Mouse (Mus musculus) intestine, postnatal 0 days (tissue): Measurements from ENCODE around the gene Tnik. TPM values are rescaled to one million over a fixed set of nuclear protein-coding genes. Genes with fewer than 3 reads are reported as not detected.

ENCODE experiments used
- ATAC-seq: fragments of 200-750 bp; cut with Nextera tagmentation; 2 replicates; pipeline ENCODE4 v1.8.0; 2017; ENCODE audit warnings: mild to moderate bottlenecking, moderate TSS enrichment, moderate library complexity
- H3K27ac ChIP-seq: fragments of 300-500 bp; sonication (generic); 2 replicates; pipeline ENCODE4 v1.5.1; 2014; ENCODE audit warnings: mild to moderate bottlenecking, low read depth, low read length, moderate library complexity
- H3K27me3 ChIP-seq: fragments of 300-500 bp; sonication (generic); replicated peaks from 2 replicates; pipeline ENCODE4 v1.6.1; 2014; ENCODE audit warnings: low read length, mixed read lengths; ENCODE audit not compliant: control insufficient read depth, insufficient read depth
- H3K36me3 ChIP-seq: fragments of 300-500 bp; sonication (generic); 2 replicates; pipeline ENCODE4 v1.6.1; 2014; ENCODE audit warnings: mild to moderate bottlenecking, moderate library complexity; ENCODE audit not compliant: control insufficient read depth, insufficient read depth
- H3K4me1 ChIP-seq: fragments of 300-500 bp; sonication (generic); replicated peaks from 2 replicates; pipeline ENCODE4 v1.6.1; 2014; ENCODE audit warnings: antibody characterized with exemption, low read length, mixed read lengths; ENCODE audit not compliant: control insufficient read depth, insufficient read depth
- H3K4me2 ChIP-seq: fragments of 300-500 bp; sonication (generic); replicated peaks from 2 replicates; pipeline ENCODE4 v1.6.1; 2014; ENCODE audit warnings: low read depth, mild to moderate bottlenecking, moderate library complexity
- H3K4me3 ChIP-seq: fragments of 300-500 bp; sonication (generic); 2 replicates; pipeline ENCODE4 v1.5.1; 2014; ENCODE audit warnings: low read depth, low read length
- H3K9ac ChIP-seq: fragments of 300-500 bp; sonication (generic); 2 replicates; pipeline ENCODE4 v1.6.1; 2014; ENCODE audit warnings: mild to moderate bottlenecking, low read depth, low read length
- H3K9me3 ChIP-seq: fragments of 300-500 bp; sonication (generic); 2 replicates; pipeline ENCODE4 v1.6.1; 2016; ENCODE audit warnings: mixed run types; ENCODE audit not compliant: control insufficient read depth
- CTCF ChIP-seq: sonication (generic); IDR thresholded peaks from 2 replicates; pipeline ENCODE4 v1.5.1; 2016; ENCODE audit warnings: low read depth, mild to moderate bottlenecking, control low read depth, antibody characterized with exemption, moderate library complexity
- WGBS: fragments of 180-500 bp; shearing (Covaris S2); extraction: QIAGEN DNeasy Blood & Tissue Kit; methylation state at CpG from one replicate; pipeline ENCODE4 v1.1.7; 2014; 5-methylcytosine and 5-hydroxymethylcytosine counted together
- polyA plus RNA-seq: library from polyadenylated mRNA; unstranded; fragments of >200 nt; fragmentation: Nextera tagmentation; extraction: Ambion mirVana; gene quantifications from 2 replicates; pipeline ENCODE4 v1.2.1, GENCODE M21; 2015

Gene Tnik
- polyA plus RNA-seq, 1 experiment from 2014 or later = 7.9 TPM

GRCm38 (mm10) chr3:28417091-28417715 lies 154.2 kb downstream of the Tnik start:
- Histone ChIP-seq H3K9ac (no peak overlapping the region), H3K4me1 (no peaks in the 10 kb centered on the region), H3K9me3 (no peaks in the 10 kb centered on the region), H3K27me3 (no peaks in the 10 kb centered on the region), H3K27ac (no peak overlapping the region), H3K4me2 (no peak overlapping the region), H3K36me3 (no peaks in the 10 kb centered on the region), H3K4me3 (no peak overlapping the region)
- WGBS = 78% methylated on average over 5 of the region's 5 CpGs
- TF ChIP-seq CTCF = no peak
- ATAC-seq = no peak

GRCm38 (mm10) chr3:28420194-28420593 lies 157.2 kb downstream of the Tnik start:
- no peak overlapping the region for H3K9ac ChIP-seq
- no peaks in the 10 kb centered on the region for H3K27me3 ChIP-seq
- 83% methylated on average over 6 of the region's 6 CpGs for WGBS
- ATAC-seq = no peak
- no peaks in the 10 kb centered on the region for H3K4me1 ChIP-seq
- no peaks in the 10 kb centered on the region for H3K9me3 ChIP-seq
- no peak for TF ChIP-seq CTCF
- no peak overlapping the region for H3K4me3 ChIP-seq
- H3K36me3 ChIP-seq = no peaks in the 10 kb centered on the region
- H3K4me2 ChIP-seq = no peak overlapping the region
- H3K27ac ChIP-seq = no peak overlapping the region

GRCm38 (mm10) chr3:28420698-28421097 lies 157.7 kb downstream of the Tnik start:
- Histone ChIP-seq H3K9ac (no peak overlapping the region), H3K27ac (no peak overlapping the region), H3K36me3 (no peaks in the 10 kb centered on the region), H3K4me3 (no peak overlapping the region), H3K27me3 (no peaks in the 10 kb centered on the region), H3K4me1 (no peaks in the 10 kb centered on the region), H3K4me2 (no peak overlapping the region), H3K9me3 (no peaks in the 10 kb centered on the region)
- no peak for ATAC-seq
- TF ChIP-seq CTCF = no peak
- WGBS = 70% methylated on average over 3 of the region's 3 CpGs

- H3K9me3 ChIP-seq = no peaks in the 10 kb centered on the region
- no peaks in the 10 kb centered on the region for H3K4me1 ChIP-seq
- H3K4me2 ChIP-seq = no peak overlapping the region
- ATAC-seq = no peak
- no peak overlapping the region for H3K4me3 ChIP-seq
- H3K9ac ChIP-seq = no peak overlapping the region
- WGBS = 59% methylated on average over 6 of the region's 6 CpGs
- H3K27ac ChIP-seq = no peak overlapping the region
- TF ChIP-seq CTCF = no peak; the same call in 1 of the 2 replicates
- no peaks in the 10 kb centered on the region for H3K36me3 ChIP-seq
- H3K27me3 ChIP-seq = no peaks in the 10 kb centered on the region
Measured at GRCm38 (mm10) chr3:28421798-28422197, 158.8 kb downstream of the Tnik start.

GRCm38 (mm10) chr3:28422221-28422620 lies 159.2 kb downstream of the Tnik start:
- H3K4me3 ChIP-seq = no peak overlapping the region
- no peaks in the 10 kb centered on the region for H3K4me1 ChIP-seq
- no peak for TF ChIP-seq CTCF
- no peaks in the 10 kb centered on the region for H3K36me3 ChIP-seq
- 95% methylated on average over 1 of the region's 1 CpGs for WGBS
- H3K4me2 ChIP-seq = no peak overlapping the region
- no peaks in the 10 kb centered on the region for H3K9me3 ChIP-seq
- ATAC-seq = no peak
- no peak overlapping the region for H3K9ac ChIP-seq
- H3K27ac ChIP-seq = no peak overlapping the region
- no peaks in the 10 kb centered on the region for H3K27me3 ChIP-seq

GRCm38 (mm10) chr3:28425911-28426310 lies 162.9 kb downstream of the Tnik start:
- H3K9ac ChIP-seq = no peak overlapping the region

More at GRCm38 (mm10) chr3:28425911-28426310, 162.9 kb downstream of the Tnik start:
- no peak for TF ChIP-seq CTCF
- Histone ChIP-seq H3K4me1 (no peaks in the 10 kb centered on the region), H3K27me3 (no peaks in the 10 kb centered on the region), H3K9me3 (no peaks in the 10 kb centered on the region), H3K4me2 (no peak overlapping the region), H3K27ac (no peak overlapping the region), H3K36me3 (no peaks in the 10 kb centered on the region), H3K4me3 (no peak overlapping the region)
- WGBS = 83% methylated on average over 6 of the region's 6 CpGs
- ATAC-seq = no peak
